Mouse (Mus musculus): Measurements from ENCODE around the gene Afg1l.

Gene Afg1l

DNA sequence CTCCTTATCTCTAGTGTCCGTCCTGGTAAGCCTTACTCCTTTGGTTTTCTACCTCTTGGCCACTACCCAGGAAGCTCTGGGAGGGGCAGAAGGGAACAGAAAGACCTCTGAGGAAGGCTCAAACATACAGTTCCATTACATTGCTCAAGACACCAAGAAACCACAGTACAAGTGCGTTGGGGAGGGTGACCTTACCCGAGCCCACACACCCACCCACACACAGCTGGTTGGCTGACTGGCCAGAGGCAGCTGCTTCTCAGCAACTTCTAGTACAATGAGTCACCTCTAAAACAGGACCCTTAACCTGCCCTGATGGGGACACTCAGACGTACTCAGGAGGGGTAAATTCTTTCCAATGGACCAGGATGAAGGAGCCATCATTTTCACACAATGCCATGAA lies 184.5 kb downstream of the Afg1l start:
- DNase-seq, result no peak

- DNase-seq, result peak; percentile 60
These were observed 187.0 kb downstream of the Afg1l start for GRCm38 (mm10) chr10:42291360-42291759.

GRCm38 (mm10) chr10:42287666-42288065 lies 190.7 kb downstream of the Afg1l start:
- DNase-seq, result no peak

GRCm38 (mm10) chr10:42278307-42278850 lies 200.0 kb downstream of the Afg1l start:
- no peak for DNase-seq

- DNase-seq, result peak; percentile 99
These were observed 200.7 kb downstream of the Afg1l start for GRCm38 (mm10) chr10:42277476-42278306.

DNA sequence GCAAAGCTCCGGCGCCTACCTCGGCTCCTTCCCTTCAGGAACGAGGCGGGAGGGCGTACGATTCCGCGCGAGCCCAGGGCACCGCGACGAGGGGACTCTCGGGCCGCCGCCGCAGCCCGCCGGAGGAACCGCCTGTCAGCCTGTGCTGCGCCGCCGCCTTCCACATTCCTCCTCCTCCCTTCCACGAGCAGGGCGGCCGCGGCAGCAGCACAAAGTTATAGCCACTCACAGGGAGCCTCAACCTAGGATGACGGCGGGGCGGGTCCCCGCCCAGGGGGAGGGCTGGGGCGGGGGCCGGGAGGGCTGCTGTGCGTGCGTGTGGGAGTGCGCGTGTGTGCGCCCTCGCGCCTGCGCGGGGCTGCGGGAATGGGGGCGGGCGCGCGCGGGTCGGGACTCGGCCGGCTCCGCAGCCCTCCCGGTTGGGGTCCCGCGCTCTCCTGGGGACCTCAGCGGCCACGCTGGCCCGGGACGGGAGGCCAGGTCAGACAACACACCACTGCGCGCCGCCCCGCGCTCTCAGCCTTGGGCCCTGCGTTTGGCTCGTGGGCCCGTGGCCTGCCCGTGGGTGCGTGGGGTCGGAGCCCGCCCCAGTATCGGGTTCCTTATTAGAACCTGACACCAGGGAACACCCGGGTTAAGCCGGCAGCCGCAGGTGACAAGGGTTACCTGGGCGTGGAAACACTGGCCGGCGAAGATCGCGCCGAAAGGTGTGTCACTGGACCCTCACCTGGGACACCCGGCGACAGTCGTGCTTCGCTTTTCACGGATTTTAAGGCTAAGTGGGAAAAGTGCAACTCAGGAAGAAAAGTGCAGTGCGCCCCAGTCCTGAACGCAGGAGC lies 201.6 kb downstream of the Afg1l start, which contains the start of gene Foxo3:
Gene Foxo3 (minus strand): TSS at position 249 of the 839 bp plus-strand sequence.
- peak; percentile 92 for DNase-seq

GRCm38 (mm10) chr10:42275871-42276501 lies 202.4 kb downstream of the Afg1l start:
- peak; percentile 76 for DNase-seq

- peak; percentile 66 for DNase-seq
These were observed 202.9 kb downstream of the Afg1l start for GRCm38 (mm10) chr10:42275401-42275870.

GRCm38 (mm10) chr10:42274712-42275400 lies 203.5 kb downstream of the Afg1l start:
- DNase-seq, result peak; percentile 54

DNA sequence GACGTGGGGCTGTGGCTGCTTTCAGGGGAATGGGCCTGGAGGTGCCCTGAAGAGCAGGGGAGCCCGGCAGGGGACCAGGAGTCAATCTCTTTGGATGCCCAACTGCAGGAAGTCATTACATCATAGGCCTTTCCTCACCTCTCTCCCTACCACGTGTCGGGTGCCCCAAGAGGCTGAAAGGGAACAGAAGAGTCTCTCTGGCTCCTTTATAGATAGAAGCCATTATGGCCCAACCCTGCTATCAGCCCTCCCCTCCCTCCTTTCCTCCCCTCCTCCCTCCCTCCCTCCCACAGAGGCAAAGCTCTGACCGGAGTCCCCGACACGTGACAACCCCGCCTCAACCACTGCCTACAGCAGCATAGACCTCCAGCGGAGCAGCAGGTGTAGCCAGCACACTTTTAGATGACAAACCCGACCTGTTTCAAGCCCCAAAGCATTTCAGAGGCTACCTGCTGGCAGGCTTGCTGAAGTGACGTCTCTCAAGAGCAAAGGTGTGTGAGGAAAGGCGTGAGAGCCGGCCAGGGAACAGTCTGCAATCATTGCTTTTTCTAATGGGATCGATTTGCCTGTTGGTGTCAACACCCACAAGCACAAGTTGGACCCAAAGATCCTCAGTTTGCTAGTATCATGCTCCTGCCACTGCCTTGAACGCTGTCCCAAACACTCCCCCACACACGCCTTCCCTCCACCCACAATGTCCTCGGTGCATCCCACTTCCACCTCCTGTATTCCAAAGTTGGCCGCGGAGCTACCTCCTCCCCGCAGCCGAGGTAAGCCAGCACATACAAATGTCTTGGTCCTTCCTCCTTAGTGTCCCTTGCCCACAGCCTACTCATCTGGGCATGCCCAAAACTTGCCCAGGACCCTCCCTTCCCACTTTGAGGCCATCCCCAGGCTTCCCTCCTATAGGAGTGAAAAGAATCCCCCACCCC lies 204.3 kb downstream of the Afg1l start:
- DNase-seq, result peak; percentile 51

GRCm38 (mm10) chr10:42273403-42273759 lies 205.0 kb downstream of the Afg1l start:
- no peak for DNase-seq

DNA sequence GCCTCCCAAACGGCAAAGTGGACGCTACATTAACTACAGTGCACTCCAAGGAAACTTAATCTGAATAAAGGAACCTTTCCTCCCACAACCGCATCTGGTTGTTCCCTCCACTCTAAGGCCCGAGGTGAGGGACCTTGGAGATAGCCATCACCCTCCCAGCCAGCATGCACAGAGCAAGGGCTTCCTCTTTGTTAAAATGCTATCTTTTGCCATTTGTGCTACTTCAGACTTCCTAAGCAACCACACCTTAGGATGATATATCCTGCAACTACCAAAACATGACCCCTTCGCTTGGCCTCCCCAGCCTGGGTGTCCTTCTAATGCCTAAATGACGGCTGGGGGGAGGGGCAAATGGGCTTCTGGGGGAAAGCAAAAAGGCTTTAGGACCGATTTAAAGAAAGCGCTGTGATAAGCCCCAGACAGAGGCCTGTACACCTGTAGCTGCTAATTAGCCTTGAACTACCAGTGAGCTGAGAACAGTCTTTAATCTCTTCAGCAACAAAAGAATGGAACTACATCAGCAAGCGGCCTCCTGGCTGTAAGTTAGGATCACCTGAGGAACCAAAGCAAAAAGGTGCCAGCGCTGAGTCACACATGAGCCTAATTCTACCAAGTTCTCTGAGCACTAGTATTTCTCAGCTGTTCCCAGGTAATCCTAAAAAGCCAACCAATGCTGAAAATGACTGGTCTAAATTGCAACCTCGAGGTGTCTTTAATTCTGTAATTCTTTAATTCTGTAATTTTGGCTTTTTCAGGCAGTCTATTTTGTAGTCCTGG lies 206.7 kb downstream of the Afg1l start:
- DNase-seq, result no peak

DNA sequence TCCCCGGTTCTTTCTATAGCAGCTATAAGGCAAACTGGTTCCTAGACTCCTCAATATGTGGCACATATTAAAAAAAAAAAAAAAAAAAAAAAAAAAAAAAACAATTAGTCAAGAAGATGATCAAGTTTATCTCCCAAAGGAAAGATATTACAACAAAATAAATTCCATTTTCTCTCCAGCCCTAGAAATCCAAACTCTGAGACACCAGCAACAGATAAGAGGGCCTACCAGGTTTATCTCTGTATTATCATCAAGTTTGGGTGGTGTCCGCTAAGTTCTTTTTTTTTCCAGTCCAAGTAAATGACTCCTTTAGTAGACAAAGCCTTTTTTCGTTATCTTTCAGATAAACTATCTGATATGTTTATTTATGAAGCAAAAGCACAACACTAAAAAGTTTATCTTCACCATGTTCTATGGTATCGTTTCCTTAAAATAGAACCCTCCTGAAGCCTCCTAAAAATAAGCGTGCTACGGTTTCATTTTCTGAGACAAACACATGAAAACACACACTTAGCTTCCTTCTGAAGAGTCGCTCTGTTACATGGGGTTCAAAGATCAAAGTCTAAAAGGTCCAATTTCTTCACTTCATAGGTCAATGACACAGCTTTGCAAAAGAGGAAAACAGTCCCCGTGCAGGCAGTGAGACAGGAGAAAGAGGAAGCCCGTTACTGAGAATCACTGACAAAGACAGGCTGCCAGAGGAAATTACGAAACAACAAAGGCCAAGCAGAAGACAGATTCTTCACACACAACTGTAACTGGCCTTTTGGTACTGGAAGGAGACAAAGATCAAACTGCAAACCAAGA lies 207.9 kb downstream of the Afg1l start:
- no peak for DNase-seq

DNA sequence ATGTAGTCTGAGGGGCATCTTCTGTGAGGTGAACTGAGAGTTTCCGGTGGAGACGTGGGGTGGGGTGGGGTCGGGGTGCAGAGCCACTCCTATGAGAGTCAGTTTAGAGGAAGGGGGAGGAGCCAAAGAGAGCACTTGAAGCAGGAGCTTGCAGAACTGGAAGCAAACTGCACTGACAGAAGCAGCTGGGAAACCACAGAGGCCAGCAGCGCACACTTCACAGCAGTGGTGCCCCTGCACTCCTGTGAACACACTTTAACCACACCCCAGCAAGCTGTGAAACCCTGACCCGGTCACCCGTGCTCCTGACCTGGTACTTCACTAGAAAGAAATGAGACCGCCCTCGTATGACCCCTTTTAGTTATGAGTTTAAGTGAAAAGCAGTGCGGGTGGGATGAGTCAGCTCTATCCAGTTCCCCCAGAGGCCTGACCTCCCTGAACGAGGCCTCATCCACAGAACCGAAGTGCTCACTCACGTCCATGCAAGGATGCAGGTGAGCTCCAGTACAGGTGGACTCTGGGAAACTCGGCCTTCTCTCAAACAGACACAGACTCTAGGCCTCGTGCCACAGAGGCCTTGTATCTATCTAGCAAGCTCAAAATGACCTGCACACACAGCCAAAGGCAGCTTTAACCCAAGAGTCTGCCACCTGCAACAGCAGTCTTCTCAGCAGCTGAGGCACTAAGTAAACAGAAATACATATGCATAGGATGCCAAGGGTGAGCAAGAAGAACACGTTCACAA lies 208.9 kb downstream of the Afg1l start:
- DNase-seq, result no peak

DNA sequence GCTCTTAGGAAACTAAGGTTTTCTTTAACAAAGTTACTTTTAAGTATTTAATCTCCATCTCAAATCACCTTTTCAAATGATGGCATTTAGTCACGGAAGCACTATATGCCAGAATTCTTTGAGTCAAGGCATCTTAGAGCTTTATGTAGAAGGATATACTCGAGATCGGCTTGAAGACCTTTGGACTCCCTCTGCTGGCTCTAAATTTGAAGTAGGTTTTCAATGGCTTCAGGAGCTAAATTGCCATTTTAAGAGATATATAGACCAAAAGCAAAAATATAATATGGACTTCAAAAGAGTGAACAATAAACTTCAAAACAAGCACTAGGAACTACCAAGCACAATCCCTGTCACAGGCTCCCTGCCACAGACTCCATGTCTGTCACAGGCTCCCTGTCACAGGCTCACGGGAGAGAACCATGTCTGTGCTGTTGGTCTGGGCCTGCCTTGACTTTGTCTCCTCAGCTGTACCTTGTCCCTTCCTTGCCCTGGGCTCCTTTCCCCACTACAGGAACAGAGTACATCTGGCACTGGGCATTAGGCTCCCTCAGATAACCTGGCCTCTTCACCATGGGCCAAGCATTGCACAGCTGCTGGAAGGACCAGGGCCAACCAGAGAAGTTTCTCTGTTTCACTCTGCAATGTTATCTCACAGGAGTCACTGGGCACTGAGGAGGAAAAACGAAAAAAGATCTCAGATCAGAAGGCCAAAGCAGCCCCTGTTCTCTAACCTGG lies 210.4 kb downstream of the Afg1l start:
- no peak for DNase-seq

DNA sequence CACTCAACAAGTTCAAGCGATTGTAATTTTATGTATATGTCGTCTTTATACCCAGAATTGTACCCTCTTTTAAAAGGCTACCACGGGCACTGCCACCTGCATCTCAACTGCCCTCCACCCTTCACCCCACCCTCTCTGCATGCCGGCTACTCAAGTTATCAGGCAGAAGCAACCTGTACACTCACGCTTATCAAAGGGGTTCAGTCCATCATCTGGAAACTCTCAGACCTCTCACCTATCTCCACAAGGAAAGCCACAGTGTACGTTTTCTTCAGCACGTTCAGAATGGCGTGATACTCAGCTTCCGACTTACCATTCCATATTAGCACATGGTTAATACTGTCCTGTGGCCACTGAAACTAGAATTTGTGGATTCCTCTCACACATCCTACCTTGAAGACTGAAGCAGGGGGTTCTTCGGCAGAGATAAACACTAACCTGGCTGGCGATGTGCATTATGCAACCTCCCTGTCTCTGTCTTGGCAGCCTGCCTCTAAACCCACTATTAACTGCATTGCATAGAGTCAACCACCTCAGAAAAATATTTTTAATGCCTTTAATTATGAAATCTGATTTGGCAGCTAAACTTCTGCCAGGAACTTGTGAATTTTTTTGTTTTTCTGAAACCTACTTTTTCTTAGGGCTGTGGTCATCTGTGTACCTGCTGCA lies 213.2 kb downstream of the Afg1l start:
- DNase-seq, result no peak

DNA sequence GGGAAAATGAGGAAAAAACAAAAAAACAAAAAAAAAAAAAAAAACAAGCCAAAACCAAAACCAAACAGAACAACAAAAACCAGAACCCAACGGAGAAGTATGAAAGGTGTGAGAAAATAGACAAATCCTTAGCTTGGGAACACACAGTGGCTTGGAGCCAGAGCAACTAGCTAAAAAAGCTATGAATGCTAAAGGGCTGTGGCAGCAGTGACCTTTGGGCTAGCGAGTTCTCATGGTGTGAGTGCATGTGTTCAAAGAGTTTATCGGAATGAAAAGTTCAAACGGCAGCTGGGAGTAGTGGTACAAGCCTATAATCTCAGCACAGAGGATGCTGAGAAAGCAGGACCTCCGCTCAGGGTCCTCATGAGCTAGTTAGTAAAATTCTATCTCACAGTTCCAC lies 214.2 kb downstream of the Afg1l start:
- no peak for DNase-seq
